ENCODE assay signal across 29 mouse cellular contexts in the genomic region with DNA sequence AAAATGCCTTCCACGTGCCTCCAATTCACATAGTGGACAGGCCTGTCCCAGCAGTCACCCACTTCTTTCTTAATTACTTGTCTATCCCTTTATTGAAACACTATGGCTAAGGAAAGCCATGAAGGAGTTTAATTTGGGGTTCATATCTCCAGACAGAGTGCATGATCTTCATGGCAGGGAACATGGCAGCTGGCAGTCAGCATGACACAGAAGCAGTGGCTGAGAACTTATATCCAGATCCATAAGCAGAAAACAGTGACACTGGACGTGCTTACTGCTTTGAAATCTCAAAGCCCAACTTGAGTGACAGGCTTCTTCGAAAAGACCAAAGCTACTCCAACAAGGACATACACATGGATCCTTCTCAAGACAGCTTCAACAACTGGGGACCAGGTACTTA. TPM values are rescaled to one million over a fixed set of nuclear protein-coding genes. Genes with fewer than 3 reads are reported as not detected.
"Had no signal": no experiment of that assay in that cellular context is flagged by ENCODE, and none has a peak within 500 bp of the region (broad histone marks: within the 10 kb centered on the region; RNA-seq: fewer than 3 reads in every experiment).

No protein-coding gene starts in this region.

- H3K4me1 ChIP-seq: embryonic facial prominence, embryonic 10.5 days; embryonic facial prominence, embryonic 12.5 days; embryonic facial prominence, embryonic 13.5 days; embryonic facial prominence, embryonic 15.5 days; forebrain, embryonic 10.5 days; forebrain, embryonic 12.5 days had no signal

- ATAC-seq: forebrain, embryonic 13.5 days; forebrain, embryonic 14.5 days; forebrain, embryonic 15.5 days; forebrain, embryonic 16.5 days; forebrain, postnatal 0 days had no signal

- H3K4me3 ChIP-seq: embryonic facial prominence, embryonic 10.5 days; embryonic facial prominence, embryonic 12.5 days; embryonic facial prominence, embryonic 13.5 days; embryonic facial prominence, embryonic 15.5 days; erythroblast, embryonic 14.5 days; forebrain, embryonic 10.5 days; forebrain, embryonic 12.5 days; forebrain, embryonic 13.5 days; forebrain, embryonic 15.5 days; gastrocnemius, adult 2 months had no signal

- H3K9ac ChIP-seq: embryonic facial prominence, embryonic 12.5 days; embryonic facial prominence, embryonic 13.5 days; embryonic facial prominence, embryonic 15.5 days; forebrain, embryonic 12.5 days; forebrain, embryonic 13.5 days; forebrain, embryonic 15.5 days; forebrain, postnatal 0 days had no signal

- H3K4me2 ChIP-seq: embryonic facial prominence, embryonic 12.5 days; embryonic facial prominence, embryonic 13.5 days; embryonic facial prominence, embryonic 15.5 days; forebrain, embryonic 12.5 days; forebrain, embryonic 13.5 days; forebrain, embryonic 15.5 days had no signal

- H3K9me3 ChIP-seq: embryonic facial prominence, embryonic 10.5 days; embryonic facial prominence, embryonic 12.5 days; embryonic facial prominence, embryonic 13.5 days; embryonic facial prominence, embryonic 15.5 days; forebrain, embryonic 10.5 days; forebrain, embryonic 12.5 days; forebrain, embryonic 13.5 days; forebrain, embryonic 15.5 days had no signal

- DNase-seq: cerebellum, adult 2 months; cerebellum, adult 8-10 months; cerebellum, adult 9-10 months; cerebellum, adult 9-11 months; cerebellum, postnatal 10 days; cerebellum, postnatal 14 days; cerebellum, postnatal 25 days; cerebellum, postnatal 36 days; embryo, embryonic 11 days; forebrain, postnatal 0 days; gastrocnemius, adult 2 months; gastrocnemius, postnatal 10 days; gastrocnemius, postnatal 14 days; gastrocnemius, postnatal 25 days; gastrocnemius, postnatal 36 days; heart, adult 18-20 months had no signal

- H3K27me3 ChIP-seq: embryonic facial prominence, embryonic 12.5 days; embryonic facial prominence, embryonic 13.5 days; embryonic facial prominence, embryonic 15.5 days; forebrain, embryonic 12.5 days; forebrain, embryonic 13.5 days; forebrain, embryonic 15.5 days had no signal

- H3K27ac ChIP-seq: embryonic facial prominence, embryonic 10.5 days; embryonic facial prominence, embryonic 12.5 days; embryonic facial prominence, embryonic 13.5 days; embryonic facial prominence, embryonic 15.5 days; forebrain, embryonic 10.5 days; forebrain, embryonic 12.5 days; forebrain, embryonic 13.5 days; forebrain, embryonic 15.5 days; gastrocnemius, adult 2 months had no signal

- H3K36me3 ChIP-seq: embryonic facial prominence, embryonic 10.5 days; embryonic facial prominence, embryonic 12.5 days; embryonic facial prominence, embryonic 13.5 days; embryonic facial prominence, embryonic 15.5 days; forebrain, embryonic 10.5 days; forebrain, embryonic 12.5 days; forebrain, embryonic 15.5 days had no signal

RNA-seq across cellular contexts. Expression of a gene that starts 10.5 kb away (rescaled TPM):
- total RNA-seq: common myeloid progenitor, adult 5-6 weeks; granulocyte monocyte progenitor cell, adult 5-6 weeks had no signal
- polyA plus RNA-seq: erythroblast, embryonic 14.5 days had no signal
